Mouse (Mus musculus) embryonic facial prominence, embryonic 11.5 days (tissue): ENCODE measurements around the gene Atp2b1. TPM values are rescaled to one million over a fixed set of nuclear protein-coding genes. Genes with fewer than 3 reads are reported as not detected.

Source experiments
- ATAC-seq: fragments of 200-750 bp; cut with Nextera tagmentation; replicated peaks from 2 replicates; pipeline ENCODE4 v1.8.0; 2017; ENCODE audit warnings: low read depth; ENCODE audit not compliant: insufficient number of reproducible peaks, low FRiP score, low TSS enrichment
- DNase-seq: peaks from one replicate; pipeline ENCODE4 v3.0.0-alpha.2; 2015; ENCODE audit warnings: low spot score
- H3K27ac ChIP-seq: fragments of 300-500 bp; sonication (generic); replicated peaks from 2 replicates; pipeline ENCODE4 v1.5.1; 2014; ENCODE audit warnings: mild to moderate bottlenecking, low read depth, low read length, control low read depth
- H3K27me3 ChIP-seq: fragments of 300-500 bp; sonication (generic); 2 replicates; pipeline ENCODE4 v1.6.1; 2014; ENCODE audit warnings: mild to moderate bottlenecking, low read length, moderate library complexity, mixed read lengths; ENCODE audit not compliant: control insufficient read depth, insufficient read depth
- H3K36me3 ChIP-seq: fragments of 300-500 bp; sonication (generic); replicated peaks from 2 replicates; pipeline ENCODE4 v1.6.1; 2014; ENCODE audit warnings: low read depth, mild to moderate bottlenecking, low read length, moderate library complexity, mixed read lengths; ENCODE audit not compliant: control insufficient read depth, insufficient read depth
- H3K4me1 ChIP-seq: fragments of 300-500 bp; sonication (generic); 2 replicates; pipeline ENCODE4 v1.6.1; 2014; ENCODE audit warnings: low read length, mixed read lengths; ENCODE audit not compliant: control insufficient read depth, insufficient read depth
- H3K4me2 ChIP-seq: fragments of 300-500 bp; sonication (generic); 2 replicates; pipeline ENCODE4 v1.6.1; 2014; ENCODE audit warnings: low read depth, mild to moderate bottlenecking, control low read depth, low read length, moderate library complexity
- H3K4me3 ChIP-seq: fragments of 300-500 bp; sonication (generic); 2 replicates; pipeline ENCODE4 v1.5.1; 2014; ENCODE audit warnings: low read depth, low read length, control low read depth
- H3K9ac ChIP-seq: fragments of 300-500 bp; sonication (generic); replicated peaks from 2 replicates; pipeline ENCODE4 v1.6.1; 2014; ENCODE audit warnings: mild to moderate bottlenecking, control low read depth, low read length
- H3K9me3 ChIP-seq: fragments of 300-500 bp; sonication (generic); replicated peaks from 2 replicates; pipeline ENCODE4 v1.6.1; 2016; ENCODE audit warnings: mild to moderate bottlenecking, low read length, inconsistent platforms, mixed read lengths; ENCODE audit not compliant: control insufficient read depth
- WGBS: fragments of 180-500 bp; shearing (Covaris S2); extraction: QIAGEN DNeasy Blood & Tissue Kit; methylation state at CpG from one replicate; pipeline ENCODE4 v1.1.7; 2014; 5-methylcytosine and 5-hydroxymethylcytosine counted together
- polyA plus RNA-seq: library from polyadenylated mRNA; unstranded; fragments of >200 nt; fragmentation: Nextera tagmentation; extraction: Ambion mirVana; gene quantifications from 2 replicates; pipeline ENCODE4 v1.2.1, GENCODE M21; 2014

The Atp2b1 gene
- polyA plus RNA-seq, 1 experiment from 2014 or later = 92.0 TPM

- H3K4me1 ChIP-seq = no peaks in the 10 kb centered on the region
- H3K9me3 ChIP-seq = no peaks in the 10 kb centered on the region
- H3K9ac ChIP-seq = no peak overlapping the region
- H3K4me2 ChIP-seq = no peak overlapping the region
- no peak for ATAC-seq
- H3K27me3 ChIP-seq = no peaks in the 10 kb centered on the region
- H3K4me3 ChIP-seq = no peak overlapping the region
- WGBS = 85% methylated on average over 4 of the region's 4 CpGs
- H3K36me3 ChIP-seq = no peaks in the 10 kb centered on the region
- no peak overlapping the region for H3K27ac ChIP-seq
- DNase-seq = no peak
Measured at GRCm38 (mm10) chr10:99047551-99047940, 133.3 kb downstream of the Atp2b1 start.

DNA sequence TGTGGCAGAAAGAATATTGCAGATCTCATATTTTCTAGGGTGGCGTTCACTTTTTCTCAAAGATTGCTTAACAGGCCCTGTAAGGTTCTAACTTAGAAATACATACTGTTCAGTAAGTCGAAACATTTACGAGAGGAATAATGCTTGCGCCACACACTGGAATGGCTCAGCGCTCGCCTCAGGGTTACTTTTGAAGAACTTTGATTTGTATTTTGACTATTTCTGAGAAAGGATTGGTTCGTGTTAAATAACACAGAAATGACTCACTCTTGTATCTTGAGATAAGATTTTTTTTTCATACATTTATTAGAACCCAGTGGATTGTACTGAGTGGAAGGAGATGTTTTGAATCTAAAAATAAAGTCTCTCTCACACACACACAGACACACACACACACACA is 135.9 kb downstream of the Atp2b1 start:
- no peak overlapping the region for H3K27ac ChIP-seq
- no peak overlapping the region for H3K4me2 ChIP-seq
- no peak for DNase-seq
- no peaks in the 10 kb centered on the region for H3K36me3 ChIP-seq
- H3K27me3 ChIP-seq = no peaks in the 10 kb centered on the region
- H3K4me3 ChIP-seq = no peak overlapping the region
- 91% methylated on average over 7 of the region's 7 CpGs for WGBS
- ATAC-seq = no peak
- H3K9me3 ChIP-seq = no peaks in the 10 kb centered on the region
- no peaks in the 10 kb centered on the region for H3K4me1 ChIP-seq
- H3K9ac ChIP-seq = no peak overlapping the region

- Histone ChIP-seq H3K4me3 (no peak overlapping the region), H3K9ac (no peak overlapping the region), H3K9me3 (no peaks in the 10 kb centered on the region), H3K36me3 (no peaks in the 10 kb centered on the region), H3K4me1 (no peaks in the 10 kb centered on the region), H3K4me2 (no peak overlapping the region), H3K27me3 (no peaks in the 10 kb centered on the region), H3K27ac (no peak overlapping the region)
- DNase-seq = no peak
- no peak for ATAC-seq
Measured at GRCm38 (mm10) chr10:99053111-99053510, 138.9 kb downstream of the Atp2b1 start.

GRCm38 (mm10) chr10:99060588-99060987 is 146.4 kb downstream of the Atp2b1 start:
- Histone ChIP-seq H3K9ac (no peak overlapping the region), H3K4me2 (no peak overlapping the region), H3K36me3 (no peaks in the 10 kb centered on the region), H3K27me3 (no peaks in the 10 kb centered on the region), H3K4me3 (no peak overlapping the region), H3K4me1 (no peaks in the 10 kb centered on the region), H3K9me3 (no peaks in the 10 kb centered on the region), H3K27ac (no peak overlapping the region)
- DNase-seq (no peak), ATAC-seq (no peak)
- 88% methylated on average over 7 of the region's 7 CpGs for WGBS

DNA sequence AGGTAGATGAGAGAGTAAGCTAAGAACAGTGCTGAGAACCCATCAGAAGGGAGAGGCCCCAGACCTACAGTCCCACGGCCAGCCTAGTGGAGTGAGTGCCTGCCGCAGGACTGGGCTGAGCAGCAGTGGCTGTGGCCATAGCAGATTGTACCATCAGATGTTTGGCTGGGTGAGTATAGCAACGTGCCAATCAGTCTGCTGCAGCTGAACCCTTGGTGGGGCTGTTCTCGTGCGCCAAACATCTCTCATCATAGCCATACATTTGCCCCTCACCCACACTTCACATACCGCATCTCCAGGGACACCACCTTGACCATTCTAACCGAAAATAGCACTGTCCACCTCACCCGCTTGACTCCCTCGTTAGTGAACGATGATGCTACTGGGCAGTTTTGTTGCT is 147.2 kb downstream of the Atp2b1 start:
- H3K36me3 ChIP-seq = no peaks in the 10 kb centered on the region
- no peak for ATAC-seq
- H3K4me3 ChIP-seq = no peak overlapping the region
- 94% methylated on average over 10 of the region's 10 CpGs for WGBS
- no peak for DNase-seq
- no peak overlapping the region for H3K9ac ChIP-seq
- no peaks in the 10 kb centered on the region for H3K4me1 ChIP-seq
- H3K9me3 ChIP-seq = no peaks in the 10 kb centered on the region
- no peak overlapping the region for H3K4me2 ChIP-seq
- no peaks in the 10 kb centered on the region for H3K27me3 ChIP-seq
- no peak overlapping the region for H3K27ac ChIP-seq

DNA sequence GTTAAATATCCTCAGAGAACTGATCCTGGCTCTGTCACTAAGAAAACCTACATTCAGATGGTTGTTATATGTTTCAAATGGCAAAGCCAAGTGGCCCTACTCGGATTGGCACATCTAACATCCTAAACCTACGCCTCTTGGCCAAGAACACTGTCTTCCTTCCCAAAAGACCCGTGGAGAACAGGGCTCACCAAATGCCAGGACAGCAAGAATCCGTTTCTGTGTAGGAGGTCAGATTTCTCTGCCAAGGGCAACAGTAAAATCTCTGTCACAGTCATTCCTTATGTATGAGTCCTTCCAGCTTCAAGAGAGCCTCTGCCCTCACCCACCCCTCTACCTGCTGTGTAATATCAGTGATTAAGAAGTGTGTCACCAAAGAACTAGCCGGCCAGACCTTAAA is 148.3 kb downstream of the Atp2b1 start:
- Histone ChIP-seq H3K4me1 (no peaks in the 10 kb centered on the region), H3K4me3 (no peak overlapping the region), H3K36me3 (no peaks in the 10 kb centered on the region), H3K27me3 (no peaks in the 10 kb centered on the region), H3K27ac (no peak overlapping the region), H3K9ac (no peak overlapping the region), H3K4me2 (no peak overlapping the region), H3K9me3 (no peaks in the 10 kb centered on the region)
- no peak for ATAC-seq
- DNase-seq = no peak
- 82% methylated on average over 5 of the region's 5 CpGs for WGBS

Other genes with a start within 250 kb of the Atp2b1 start
- 40.0 and 42.0 TPM in 2 replicates for gene Poc1b, start 192.6 kb downstream of the Atp2b1 start, polyA plus RNA-seq
- gene Galnt4, start 193.8 kb downstream of the Atp2b1 start, polyA plus RNA-seq = 6.7 and 7.3 TPM in 2 replicates
- gene Phxr2, start 211.9 kb downstream of the Atp2b1 start, polyA plus RNA-seq = not detected in 2 replicates